Mouse (Mus musculus) lung, embryonic 16.5 days (tissue): ENCODE results near the gene Plekhs1. TPM values are rescaled to one million over a fixed set of nuclear protein-coding genes. Genes with fewer than 3 reads are reported as not detected.

Source experiments
- ATAC-seq: fragments of 200-750 bp; cut with Nextera tagmentation; 2 replicates; pipeline ENCODE4 v1.8.0; 2017; ENCODE audit warnings: low read depth, mild to moderate bottlenecking, moderate library complexity
- H3K27ac ChIP-seq: fragments of 300-500 bp; sonication (generic); 2 replicates; pipeline ENCODE4 v1.5.1; 2014; ENCODE audit warnings: mild to moderate bottlenecking, control low read depth, low read length
- H3K27me3 ChIP-seq: fragments of 300-500 bp; sonication (generic); 2 replicates; pipeline ENCODE4 v1.6.1; 2014; ENCODE audit warnings: low read depth, low read length, mixed read lengths; ENCODE audit not compliant: control insufficient read depth, insufficient read depth
- H3K36me3 ChIP-seq: fragments of 300-500 bp; sonication (generic); 2 replicates; pipeline ENCODE4 v1.6.1; 2014; ENCODE audit warnings: low read length; ENCODE audit not compliant: control insufficient read depth, insufficient read depth
- H3K4me1 ChIP-seq: fragments of 300-500 bp; sonication (generic); replicated peaks from 2 replicates; pipeline ENCODE4 v1.6.1; 2014; ENCODE audit warnings: low read length, mixed read lengths; ENCODE audit not compliant: control insufficient read depth, insufficient read depth
- H3K4me2 ChIP-seq: fragments of 300-500 bp; sonication (generic); 2 replicates; pipeline ENCODE4 v1.6.1; 2014; ENCODE audit warnings: low read depth, low read length, control low read depth
- H3K4me3 ChIP-seq: fragments of 300-500 bp; sonication (generic); 2 replicates; pipeline ENCODE4 v1.5.1; 2014; ENCODE audit warnings: mild to moderate bottlenecking, low read length, control low read depth
- H3K9ac ChIP-seq: fragments of 300-500 bp; sonication (generic); 2 replicates; pipeline ENCODE4 v1.6.1; 2014; ENCODE audit warnings: low read length, control low read depth
- H3K9me3 ChIP-seq: fragments of 300-500 bp; sonication (generic); 2 replicates; pipeline ENCODE4 v1.6.1; 2016; ENCODE audit warnings: low read length; ENCODE audit not compliant: control insufficient read depth
- WGBS: fragments of 180-500 bp; shearing (Covaris S2); extraction: QIAGEN DNeasy Blood & Tissue Kit; methylation state at CpG from one replicate; pipeline ENCODE4 v1.1.7; 2014; 5-methylcytosine and 5-hydroxymethylcytosine counted together
- polyA plus RNA-seq: library from polyadenylated mRNA; unstranded; fragments of >200 nt; fragmentation: Nextera tagmentation; extraction: Ambion mirVana; gene quantifications from 2 replicates; pipeline ENCODE4 v1.2.1, GENCODE M21; 2015

Plekhs1 gene
- polyA plus RNA-seq, 1 experiment from 2014 or later: 0.41 TPM

GRCm38 (mm10) chr19:56466486-56466885, 5.0 kb downstream of the Plekhs1 start:
- Histone ChIP-seq H3K9ac (no peak overlapping the region), H3K4me3 (no peak overlapping the region), H3K27me3 (no peaks in the 10 kb centered on the region), H3K4me2 (no peak overlapping the region), H3K36me3 (no peaks in the 10 kb centered on the region), H3K9me3 (no peaks in the 10 kb centered on the region; the same call in 1 of the 2 replicates), H3K4me1 (peaks cover 11% of the 10 kb centered on the region), H3K27ac (no peak overlapping the region)
- WGBS: 75% methylated on average over 8 of the region's 8 CpGs
- ATAC-seq: no peak

GRCm38 (mm10) chr19:56470286-56471020, 9.0 kb downstream of the Plekhs1 start:
- H3K9ac ChIP-seq: no peak overlapping the region
- 81% methylated on average over 14 of the region's 14 CpGs for WGBS
- ATAC-seq: no peak
- H3K4me1 ChIP-seq: no peaks in the 10 kb centered on the region
- H3K36me3 ChIP-seq: no peaks in the 10 kb centered on the region
- no peaks in the 10 kb centered on the region for H3K27me3 ChIP-seq
- H3K9me3 ChIP-seq: no peaks in the 10 kb centered on the region
- H3K4me3 ChIP-seq: no peak overlapping the region
- H3K27ac ChIP-seq: no peak overlapping the region
- H3K4me2 ChIP-seq: no peak overlapping the region

GRCm38 (mm10) chr19:56471934-56472333, 10.5 kb downstream of the Plekhs1 start:
- H3K27ac ChIP-seq: no peak overlapping the region

GRCm38 (mm10) chr19:56474869-56475550, 13.6 kb downstream of the Plekhs1 start:
- peak overlapping the region; percentile 36; the same call in 1 of the 2 replicates for H3K9ac ChIP-seq
- peak; percentile 65; the same call in 1 of the 2 replicates for ATAC-seq
- H3K4me1 ChIP-seq: no peaks in the 10 kb centered on the region
- H3K4me2 ChIP-seq: peak overlapping the region; percentile 49
- no peak overlapping the region for H3K27ac ChIP-seq
- no peaks in the 10 kb centered on the region for H3K36me3 ChIP-seq
- H3K27me3 ChIP-seq: no peaks in the 10 kb centered on the region
- no peaks in the 10 kb centered on the region for H3K9me3 ChIP-seq
- peak overlapping the region; percentile 21; the same call in 1 of the 2 replicates for H3K4me3 ChIP-seq
- WGBS: 52% methylated on average over 19 of the region's 19 CpGs

More at GRCm38 (mm10) chr19:56471934-56472333, 10.5 kb downstream of the Plekhs1 start:
- no peak overlapping the region for H3K4me2 ChIP-seq
- no peaks in the 10 kb centered on the region for H3K4me1 ChIP-seq
- H3K4me3 ChIP-seq: no peak overlapping the region
- H3K27me3 ChIP-seq: no peaks in the 10 kb centered on the region
- H3K9me3 ChIP-seq: no peaks in the 10 kb centered on the region
- no peak for ATAC-seq
- H3K36me3 ChIP-seq: no peaks in the 10 kb centered on the region
- no peak overlapping the region for H3K9ac ChIP-seq
- 80% methylated on average over 10 of the region's 10 CpGs for WGBS

GRCm38 (mm10) chr19:56476546-56476945, 15.1 kb downstream of the Plekhs1 start:
- no peak overlapping the region for H3K9ac ChIP-seq
- no peak for ATAC-seq
- 49% methylated on average over 2 of the region's 2 CpGs for WGBS

GRCm38 (mm10) chr19:56477253-56477652, 15.8 kb downstream of the Plekhs1 start:
- Histone ChIP-seq H3K9me3 (no peaks in the 10 kb centered on the region), H3K27ac (no peak overlapping the region), H3K36me3 (no peaks in the 10 kb centered on the region), H3K4me2 (no peak overlapping the region), H3K9ac (no peak overlapping the region), H3K4me1 (no peaks in the 10 kb centered on the region), H3K27me3 (no peaks in the 10 kb centered on the region), H3K4me3 (no peak overlapping the region)
- WGBS: 78% methylated on average over 5 of the region's 5 CpGs
- no peak for ATAC-seq

More at GRCm38 (mm10) chr19:56476546-56476945, 15.1 kb downstream of the Plekhs1 start:
- Histone ChIP-seq H3K9me3 (no peaks in the 10 kb centered on the region), H3K4me3 (no peak overlapping the region), H3K36me3 (no peaks in the 10 kb centered on the region), H3K4me2 (no peak overlapping the region), H3K27ac (no peak overlapping the region), H3K4me1 (no peaks in the 10 kb centered on the region), H3K27me3 (no peaks in the 10 kb centered on the region)

- Histone ChIP-seq H3K27me3 (no peaks in the 10 kb centered on the region), H3K36me3 (no peaks in the 10 kb centered on the region), H3K4me2 (no peak overlapping the region), H3K27ac (no peak overlapping the region), H3K9ac (no peak overlapping the region), H3K4me1 (no peaks in the 10 kb centered on the region), H3K4me3 (no peak overlapping the region), H3K9me3 (no peaks in the 10 kb centered on the region)
- 54% methylated on average over 3 of the region's 3 CpGs for WGBS
- ATAC-seq: no peak
These were observed 16.4 kb downstream of the Plekhs1 start for GRCm38 (mm10) chr19:56477832-56478231.

- ATAC-seq: peak; percentile 8; the same call in 1 of the 2 replicates
- Histone ChIP-seq H3K9me3 (no peaks in the 10 kb centered on the region), H3K4me2 (no peak overlapping the region), H3K27me3 (no peaks in the 10 kb centered on the region), H3K36me3 (no peaks in the 10 kb centered on the region), H3K27ac (peak overlapping the region; percentile 78), H3K9ac (no peak overlapping the region), H3K4me3 (no peak overlapping the region), H3K4me1 (peaks cover 24% of the 10 kb centered on the region; the same call in 1 of the 2 replicates)
- WGBS: 73% methylated on average over 13 of the region's 13 CpGs
These were observed 23.4 kb downstream of the Plekhs1 start for GRCm38 (mm10) chr19:56484630-56485375.
